Mouse (Mus musculus): ENCODE results near the gene Pcsk1n. TPM values are rescaled to one million over a fixed set of nuclear protein-coding genes. Genes with fewer than 3 reads are reported as not detected.

The Pcsk1n gene
- polyA plus RNA-seq, 1 experiment from 2014 or later, result 141 TPM

GRCm38 (mm10) chrX:7950091-7950490, 30.5 kb downstream of the Pcsk1n start:
- Histone ChIP-seq H3K9ac (replicated peaks) (no peak overlapping the region), H3K4me3 (no peak overlapping the region), H3K36me3 (no peaks in the 10 kb centered on the region), H3K4me1 (0 out of 2 replicates have a peak, but pooled peaks cover 4% of the 10 kb centered on the region), H3K27me3 (no peaks in the 10 kb centered on the region), H3K9me3 (no peaks in the 10 kb centered on the region), H3K4me2 (replicated peaks) (no peak overlapping the region), H3K27ac (replicated peaks) (no peak overlapping the region)
- 89% methylated on average over 7 of the region's 7 CpGs for WGBS
- ATAC-seq (replicated peaks), result no peak

- Histone ChIP-seq H3K36me3 (no peaks in the 10 kb centered on the region), H3K9me3 (no peaks in the 10 kb centered on the region), H3K4me3 (no peak overlapping the region), H3K27me3 (no peaks in the 10 kb centered on the region), H3K27ac (replicated peaks) (no peak overlapping the region), H3K4me1 (no peaks in the 10 kb centered on the region), H3K4me2 (replicated peaks) (no peak overlapping the region), H3K9ac (replicated peaks) (no peak overlapping the region)
- no peak for ATAC-seq (replicated peaks)
- WGBS, result 93% methylated on average over 9 of the region's 9 CpGs
These were observed 39.2 kb downstream of the Pcsk1n start for GRCm38 (mm10) chrX:7958868-7959267.

- no peak overlapping the region for H3K9ac ChIP-seq (replicated peaks)
- no peak overlapping the region for H3K4me3 ChIP-seq
- WGBS, result 84% methylated on average over 7 of the region's 7 CpGs
These were observed 44.4 kb downstream of the Pcsk1n start for GRCm38 (mm10) chrX:7963829-7964626.

GRCm38 (mm10) chrX:7966161-7966560, 46.5 kb downstream of the Pcsk1n start:
- no peak for ATAC-seq (replicated peaks)
- 86% methylated on average over 4 of the region's 4 CpGs for WGBS

More at GRCm38 (mm10) chrX:7963829-7964626, 44.4 kb downstream of the Pcsk1n start:
- Histone ChIP-seq H3K9me3 (no peaks in the 10 kb centered on the region), H3K27me3 (no peaks in the 10 kb centered on the region), H3K36me3 (no peaks in the 10 kb centered on the region), H3K4me2 (replicated peaks) (no peak overlapping the region), H3K4me1 (no peaks in the 10 kb centered on the region), H3K27ac (replicated peaks) (no peak overlapping the region)
- no peak for ATAC-seq (replicated peaks)

GRCm38 (mm10) chrX:7967596-7968201, 48.1 kb downstream of the Pcsk1n start:
- H3K9me3 ChIP-seq, result no peaks in the 10 kb centered on the region
- H3K27ac ChIP-seq (replicated peaks), result no peak overlapping the region
- H3K4me3 ChIP-seq, result no peak overlapping the region
- ATAC-seq (replicated peaks), result no peak
- no peaks in the 10 kb centered on the region for H3K4me1 ChIP-seq
- H3K36me3 ChIP-seq, result no peaks in the 10 kb centered on the region
- H3K27me3 ChIP-seq, result no peaks in the 10 kb centered on the region
- H3K4me2 ChIP-seq (replicated peaks), result no peak overlapping the region
- H3K9ac ChIP-seq (replicated peaks), result no peak overlapping the region
- 87% methylated on average over 6 of the region's 9 CpGs for WGBS

More at GRCm38 (mm10) chrX:7966161-7966560, 46.5 kb downstream of the Pcsk1n start:
- Histone ChIP-seq H3K4me1 (no peaks in the 10 kb centered on the region), H3K4me3 (no peak overlapping the region), H3K9me3 (no peaks in the 10 kb centered on the region), H3K36me3 (no peaks in the 10 kb centered on the region), H3K27ac (replicated peaks) (no peak overlapping the region), H3K4me2 (replicated peaks) (no peak overlapping the region), H3K27me3 (no peaks in the 10 kb centered on the region), H3K9ac (replicated peaks) (no peak overlapping the region)

GRCm38 (mm10) chrX:7968226-7968625, 48.6 kb downstream of the Pcsk1n start:
- no peaks in the 10 kb centered on the region for H3K9me3 ChIP-seq
- H3K4me3 ChIP-seq, result no peak overlapping the region
- no peak overlapping the region for H3K27ac ChIP-seq (replicated peaks)
- WGBS, result 94% methylated on average over 8 of the region's 8 CpGs
- no peak overlapping the region for H3K4me2 ChIP-seq (replicated peaks)
- no peaks in the 10 kb centered on the region for H3K27me3 ChIP-seq
- ATAC-seq (replicated peaks), result no peak
- no peaks in the 10 kb centered on the region for H3K4me1 ChIP-seq
- no peak overlapping the region for H3K9ac ChIP-seq (replicated peaks)
- no peaks in the 10 kb centered on the region for H3K36me3 ChIP-seq

- H3K27ac ChIP-seq (replicated peaks), result no peak overlapping the region
- H3K4me1 ChIP-seq, result no peaks in the 10 kb centered on the region
- no peaks in the 10 kb centered on the region for H3K27me3 ChIP-seq
- H3K36me3 ChIP-seq, result no peaks in the 10 kb centered on the region
- no peak overlapping the region for H3K4me2 ChIP-seq (replicated peaks)
- ATAC-seq (replicated peaks), result no peak
- no peak overlapping the region for H3K4me3 ChIP-seq
- 91% methylated on average over 3 of the region's 3 CpGs for WGBS
- no peak overlapping the region for H3K9ac ChIP-seq (replicated peaks)
- no peaks in the 10 kb centered on the region for H3K9me3 ChIP-seq
These were observed 49.3 kb downstream of the Pcsk1n start for GRCm38 (mm10) chrX:7968899-7969298.

GRCm38 (mm10) chrX:7971292-7971691, 51.7 kb downstream of the Pcsk1n start:
- no peak overlapping the region for H3K9ac ChIP-seq (replicated peaks)
- H3K9me3 ChIP-seq, result no peaks in the 10 kb centered on the region
- H3K27ac ChIP-seq (replicated peaks), result no peak overlapping the region
- WGBS, result 69% methylated on average over 4 of the region's 4 CpGs
- no peak for ATAC-seq (replicated peaks)
- H3K27me3 ChIP-seq, result no peaks in the 10 kb centered on the region
- no peak overlapping the region for H3K4me3 ChIP-seq
- H3K36me3 ChIP-seq, result no peaks in the 10 kb centered on the region
- H3K4me2 ChIP-seq (replicated peaks), result no peak overlapping the region
- no peaks in the 10 kb centered on the region for H3K4me1 ChIP-seq

Other genes with a start within 250 kb of the Pcsk1n start
- 36.8 and 40.0 TPM in 2 replicates for gene Plp2, start 248.4 kb upstream of the Pcsk1n start, polyA plus RNA-seq (2015; fragmentation: Nextera tagmentation; extraction: Ambion mirVana)
- 0.11 and 0.13 TPM in 2 replicates for gene Magix, start 238.6 kb upstream of the Pcsk1n start, polyA plus RNA-seq (2015; fragmentation: Nextera tagmentation; extraction: Ambion mirVana)
- gene Gpkow, start 222.7 kb upstream of the Pcsk1n start, polyA plus RNA-seq (2015; fragmentation: Nextera tagmentation; extraction: Ambion mirVana), result 47.4 and 50.2 TPM in 2 replicates
- 38.0 and 43.1 TPM in 2 replicates for gene Wdr45, start 205.5 kb upstream of the Pcsk1n start, polyA plus RNA-seq (2015; fragmentation: Nextera tagmentation; extraction: Ambion mirVana)
- 0.84 TPM in 1 of 2 replicates, not detected in the other for gene Gm45208, start 197.6 kb upstream of the Pcsk1n start, polyA plus RNA-seq (2015; fragmentation: Nextera tagmentation; extraction: Ambion mirVana)
- gene Praf2, start 191.4 kb upstream of the Pcsk1n start, polyA plus RNA-seq (2015; fragmentation: Nextera tagmentation; extraction: Ambion mirVana), result 104 and 107 TPM in 2 replicates
- gene Ccdc120, start 168.9 kb upstream of the Pcsk1n start, polyA plus RNA-seq (2015; fragmentation: Nextera tagmentation; extraction: Ambion mirVana), result 55.5 and 63.3 TPM in 2 replicates
- 21.8 and 23.4 TPM in 2 replicates for gene Tfe3, start 157.3 kb upstream of the Pcsk1n start, polyA plus RNA-seq (2015; fragmentation: Nextera tagmentation; extraction: Ambion mirVana)
- 77.6 and 78.5 TPM in 2 replicates for gene Gripap1, start 130.1 kb upstream of the Pcsk1n start, polyA plus RNA-seq (2015; fragmentation: Nextera tagmentation; extraction: Ambion mirVana)
- 2.8 and 3.1 TPM in 2 replicates for gene Kcnd1, start 97.5 kb upstream of the Pcsk1n start, polyA plus RNA-seq (2015; fragmentation: Nextera tagmentation; extraction: Ambion mirVana)
- 53.8 and 55.8 TPM in 2 replicates for gene Otud5, start 78.5 kb upstream of the Pcsk1n start, polyA plus RNA-seq (2015; fragmentation: Nextera tagmentation; extraction: Ambion mirVana)
- gene Pim2, start 41.6 kb upstream of the Pcsk1n start, polyA plus RNA-seq (2015; fragmentation: Nextera tagmentation; extraction: Ambion mirVana), result 16.3 and 17.6 TPM in 2 replicates
- 44.5 and 45.0 TPM in 2 replicates for gene Slc35a2, start 35.8 kb upstream of the Pcsk1n start, polyA plus RNA-seq (2015; fragmentation: Nextera tagmentation; extraction: Ambion mirVana)
- 207 and 210 TPM in 2 replicates for gene Pqbp1, start 20.6 kb upstream of the Pcsk1n start, polyA plus RNA-seq (2015; fragmentation: Nextera tagmentation; extraction: Ambion mirVana)
- gene Timm17b, start 20.5 kb upstream of the Pcsk1n start, polyA plus RNA-seq (2015; fragmentation: Nextera tagmentation; extraction: Ambion mirVana), result 160 and 165 TPM in 2 replicates
- not detected in 2 replicates for gene Gm10491, start 12.0 kb upstream of the Pcsk1n start, polyA plus RNA-seq (2015; fragmentation: Nextera tagmentation; extraction: Ambion mirVana)
- gene Gm10490, start 10.3 kb upstream of the Pcsk1n start, polyA plus RNA-seq (2015; fragmentation: Nextera tagmentation; extraction: Ambion mirVana), result not detected in 2 replicates
- not detected in 2 replicates for gene Eras, start 8.8 kb downstream of the Pcsk1n start, polyA plus RNA-seq (2015; fragmentation: Nextera tagmentation; extraction: Ambion mirVana)
- 51.3 and 55.7 TPM in 2 replicates for gene Hdac6, start 28.1 kb downstream of the Pcsk1n start, polyA plus RNA-seq (2015; fragmentation: Nextera tagmentation; extraction: Ambion mirVana)
- gene Gata1, start 58.2 kb downstream of the Pcsk1n start, polyA plus RNA-seq (2015; fragmentation: Nextera tagmentation; extraction: Ambion mirVana), result 0.09 and 0.15 TPM in 2 replicates
- gene Glod5, start 98.7 kb downstream of the Pcsk1n start, polyA plus RNA-seq (2015; fragmentation: Nextera tagmentation; extraction: Ambion mirVana), result 0.29 and 0.36 TPM in 2 replicates
- gene Suv39h1, start 154.9 kb downstream of the Pcsk1n start, polyA plus RNA-seq (2015; fragmentation: Nextera tagmentation; extraction: Ambion mirVana), result 50.2 and 50.9 TPM in 2 replicates
- 0.09 TPM in 1 of 2 replicates, not detected in the other for gene Was, start 170.7 kb downstream of the Pcsk1n start, polyA plus RNA-seq (2015; fragmentation: Nextera tagmentation; extraction: Ambion mirVana)
- 52.0 and 53.0 TPM in 2 replicates for gene Wdr13, start 213.1 kb downstream of the Pcsk1n start, polyA plus RNA-seq (2015; fragmentation: Nextera tagmentation; extraction: Ambion mirVana)
- gene Rbm3, start 226.1 kb downstream of the Pcsk1n start, polyA plus RNA-seq (2015; fragmentation: Nextera tagmentation; extraction: Ambion mirVana), result 381 and 393 TPM in 2 replicates

Data from forebrain, embryonic 15.5 days (tissue).